Mouse (Mus musculus): ENCODE data around the gene Stpg2.

Stpg2 gene

DNA sequence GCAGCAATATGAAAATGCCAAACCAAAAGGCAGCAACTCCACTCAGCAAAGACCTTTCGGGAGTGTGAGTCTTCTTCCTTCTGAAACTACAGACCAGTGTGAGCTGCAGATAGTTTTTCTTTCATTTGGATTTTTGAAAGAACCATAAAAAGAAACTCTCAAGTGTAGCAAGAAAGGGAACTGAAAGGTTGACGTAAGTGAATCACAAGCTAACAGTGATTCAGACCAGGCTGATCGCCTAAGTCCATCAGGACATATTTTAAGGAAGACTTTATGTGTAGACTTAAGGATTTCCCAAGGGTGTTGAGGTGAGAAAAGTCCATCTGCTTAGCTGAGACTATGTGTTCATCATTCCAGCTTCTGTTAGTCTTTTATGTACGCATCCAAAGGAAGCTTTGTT lies 533.9 kb downstream of the Stpg2 start:
- no peak for DNase-seq (ENCODE audit: low spot score)

Measured in retina, embryonic 14.5 days (tissue).